Mouse (Mus musculus) testis, adult 2 months (tissue): ENCODE data around the gene Lrmda. TPM values are rescaled to one million over a fixed set of nuclear protein-coding genes. Genes with fewer than 3 reads are reported as not detected.

Source experiments
- H3K27ac ChIP-seq: fragments of 200-500 bp; 2 replicates; pipeline ENCODE4 v1.5.1; 2012; ENCODE audit warnings: low read depth, low read length; ENCODE audit not compliant: control insufficient read depth, insufficient read depth
- H3K27me3 ChIP-seq: fragments of 200-500 bp; 2 replicates; pipeline ENCODE4 v1.6.1; 2012; ENCODE audit warnings: mild to moderate bottlenecking, low read length, moderate library complexity; ENCODE audit not compliant: control insufficient read depth, insufficient read depth
- H3K36me3 ChIP-seq: fragments of 200-500 bp; 2 replicates; pipeline ENCODE4 v1.6.1; 2012; ENCODE audit warnings: mild to moderate bottlenecking, low read length; ENCODE audit not compliant: control insufficient read depth, insufficient read depth
- H3K4me1 ChIP-seq: fragments of 200-500 bp; 2 replicates; pipeline ENCODE4 v1.6.1; 2012; ENCODE audit warnings: low read length; ENCODE audit not compliant: control insufficient read depth, insufficient read depth
- H3K4me3 ChIP-seq: fragments of 200-500 bp; 2 replicates; pipeline ENCODE4 v1.5.1; 2012; ENCODE audit warnings: low read depth, mild to moderate bottlenecking, low read length, moderate library complexity, mixed read lengths; ENCODE audit not compliant: control insufficient read depth
- CTCF ChIP-seq: fragments of 200-500 bp; IDR thresholded peaks from 2 replicates; pipeline ENCODE4 v1.5.1; 2012; ENCODE audit warnings: low read depth, mild to moderate bottlenecking, inconsistent platforms, low read length, moderate library complexity; ENCODE audit not compliant: control insufficient read depth, insufficient read depth, insufficient replicate concordance
- POLR2A ChIP-seq: fragments of 200-500 bp; IDR thresholded peaks from 2 replicates; pipeline ENCODE4 v1.6.1; 2012; ENCODE audit warnings: low read depth, mild to moderate bottlenecking, inconsistent platforms, low read length, moderate library complexity; ENCODE audit not compliant: control insufficient read depth
- polyA plus RNA-seq: library from polyadenylated mRNA; depleted of rRNA; stranded (reverse); fragments of >200 nt; gene quantifications from 2 replicates; pipeline ENCODE4 v1.2.3, GENCODE M21; 2012

The Lrmda gene
- polyA plus RNA-seq, 1 experiment: 2.1 TPM

DNA sequence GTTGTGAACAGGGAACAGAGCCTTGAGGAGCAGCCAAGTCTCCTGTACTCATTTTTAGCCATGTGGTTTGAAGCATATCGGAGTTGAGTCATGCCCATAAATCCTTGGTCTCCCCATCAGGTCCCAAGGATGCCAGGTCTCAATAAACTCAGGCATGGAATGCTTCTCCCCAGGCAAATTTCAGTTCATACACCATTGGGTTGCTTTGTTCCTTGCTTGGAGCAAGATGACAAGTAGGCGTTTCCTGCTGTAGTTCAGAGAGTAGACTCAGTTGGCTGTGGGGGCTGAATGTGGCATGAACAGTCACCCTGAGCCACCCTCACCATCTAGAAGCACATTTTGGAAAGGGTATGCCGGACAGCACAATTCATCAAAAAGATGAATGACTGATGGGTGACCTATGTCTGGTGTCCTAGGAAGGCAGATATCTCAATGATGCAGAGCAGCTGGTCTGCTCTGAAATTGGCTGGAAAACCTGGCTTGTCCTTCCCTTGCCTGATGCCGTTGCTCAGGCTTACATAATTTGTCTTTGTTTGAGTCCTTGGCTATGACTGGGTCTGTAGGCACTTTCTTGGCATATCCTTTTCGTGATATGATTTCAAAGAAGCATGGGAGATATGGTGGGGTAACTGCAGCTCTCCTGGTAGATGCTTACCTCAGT lies 425.8 kb downstream of the Lrmda start:
- TF ChIP-seq CTCF (no peak), POLR2A (no peak)
- Histone ChIP-seq H3K27ac (no peak overlapping the region), H3K36me3 (no peaks in the 10 kb centered on the region), H3K4me1 (peaks cover under 1% of the 10 kb centered on the region; the same call in 1 of the 2 replicates), H3K4me3 (no peak overlapping the region), H3K27me3 (no peaks in the 10 kb centered on the region)

GRCm38 (mm10) chr14:22445841-22446570 lies 426.5 kb downstream of the Lrmda start:
- no peaks in the 10 kb centered on the region for H3K4me1 ChIP-seq
- H3K27me3 ChIP-seq: no peaks in the 10 kb centered on the region
- no peaks in the 10 kb centered on the region for H3K36me3 ChIP-seq
- TF ChIP-seq POLR2A: no peak
- no peak overlapping the region for H3K27ac ChIP-seq
- no peak overlapping the region for H3K4me3 ChIP-seq

- H3K4me1 ChIP-seq: no peaks in the 10 kb centered on the region
- H3K4me3 ChIP-seq: peak overlapping the region; percentile 18
- H3K36me3 ChIP-seq: no peaks in the 10 kb centered on the region
- TF ChIP-seq POLR2A (no peak), CTCF (no peak)
- H3K27me3 ChIP-seq: no peaks in the 10 kb centered on the region
- no peak overlapping the region for H3K27ac ChIP-seq
Measured at GRCm38 (mm10) chr14:22451603-22452002, 432.1 kb downstream of the Lrmda start.

DNA sequence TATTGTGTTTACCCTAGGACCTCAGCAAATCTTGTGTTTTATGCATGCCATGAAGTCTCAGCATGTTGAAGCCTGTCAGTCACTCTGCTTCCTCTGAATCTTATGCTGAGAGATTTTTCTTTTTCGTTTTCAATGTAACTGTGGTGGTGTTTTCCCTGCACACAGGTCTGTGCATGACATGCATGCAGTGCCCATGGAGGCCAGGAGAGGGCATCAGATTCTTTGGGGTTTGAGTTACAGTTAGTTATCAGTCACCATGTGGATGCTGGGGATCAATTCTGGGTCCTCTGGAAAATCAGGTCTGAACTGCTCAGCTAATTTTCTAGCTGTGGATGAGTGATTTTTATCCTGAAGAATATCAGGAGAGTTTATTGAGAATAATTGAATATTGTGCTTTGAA lies 444.8 kb downstream of the Lrmda start:
- no peaks in the 10 kb centered on the region for H3K36me3 ChIP-seq
- no peaks in the 10 kb centered on the region for H3K27me3 ChIP-seq
- TF ChIP-seq POLR2A: no peak
- TF ChIP-seq CTCF: no peak
- H3K4me1 ChIP-seq: no peaks in the 10 kb centered on the region
- no peak overlapping the region for H3K4me3 ChIP-seq
- no peak overlapping the region for H3K27ac ChIP-seq

GRCm38 (mm10) chr14:22471041-22471440 lies 451.5 kb downstream of the Lrmda start:
- H3K27me3 ChIP-seq: no peaks in the 10 kb centered on the region
- TF ChIP-seq POLR2A: no peak
- TF ChIP-seq CTCF: no peak
- no peaks in the 10 kb centered on the region for H3K36me3 ChIP-seq
- H3K27ac ChIP-seq: no peak overlapping the region
- no peak overlapping the region for H3K4me3 ChIP-seq
- H3K4me1 ChIP-seq: no peaks in the 10 kb centered on the region

GRCm38 (mm10) chr14:22473451-22473850 lies 453.9 kb downstream of the Lrmda start:
- H3K4me1 ChIP-seq: no peaks in the 10 kb centered on the region
- no peaks in the 10 kb centered on the region for H3K27me3 ChIP-seq
- H3K4me3 ChIP-seq: no peak overlapping the region
- no peak overlapping the region for H3K27ac ChIP-seq
- TF ChIP-seq POLR2A: no peak
- TF ChIP-seq CTCF: no peak
- H3K36me3 ChIP-seq: no peaks in the 10 kb centered on the region

DNA sequence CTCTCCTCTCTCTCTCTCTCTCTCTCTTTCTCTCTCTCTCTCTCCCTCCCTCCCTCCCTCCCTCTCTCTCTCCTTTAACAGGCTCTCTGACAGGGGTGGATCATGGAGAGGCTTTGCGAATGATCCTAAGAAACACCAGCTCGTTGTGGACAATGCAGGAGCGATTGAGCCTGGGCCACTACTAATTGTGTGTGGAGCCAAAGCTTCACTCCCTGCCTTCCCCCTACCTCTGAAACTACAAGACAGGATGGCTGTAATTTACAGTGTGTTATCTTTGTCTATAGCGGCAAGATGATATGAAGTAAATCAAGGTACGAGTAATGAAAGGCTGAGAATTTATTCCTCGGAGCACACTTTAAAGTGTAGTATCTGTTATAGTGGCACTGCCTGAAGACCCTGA lies 454.5 kb downstream of the Lrmda start:
- TF ChIP-seq CTCF: no peak
- no peak for TF ChIP-seq POLR2A
- no peak overlapping the region for H3K4me3 ChIP-seq
- H3K27ac ChIP-seq: no peak overlapping the region
- H3K27me3 ChIP-seq: no peaks in the 10 kb centered on the region
- H3K36me3 ChIP-seq: no peaks in the 10 kb centered on the region
- no peaks in the 10 kb centered on the region for H3K4me1 ChIP-seq
